Mouse (Mus musculus): ENCODE measurements around the gene Nrgn. TPM values are rescaled to one million over a fixed set of nuclear protein-coding genes. Genes with fewer than 3 reads are reported as not detected.

Gene Nrgn
- total and polyA plus RNA-seq, 3 experiments: 149 to 2,443 (median 474) TPM

- H3K27me3 ChIP-seq (ENCODE audit: insufficient read depth, low read length): no peaks in the 10 kb centered on the region
- no peak overlapping the region for H3K4me3 ChIP-seq (ENCODE audit: low read depth, low read length)
- H3K36me3 ChIP-seq (replicated peaks): peaks cover 21% of the 10 kb centered on the region
- peak; percentile 46; the same call in 1 of the 2 replicates for ATAC-seq (ENCODE audit: extremely low read depth, insufficient number of reproducible peaks, low FRiP score, poor library complexity, severe bottlenecking)
- H3K4me1 ChIP-seq (ENCODE audit: insufficient read depth, low read depth, low read length): peaks cover 33% of the 10 kb centered on the region
- no peaks in the 10 kb centered on the region; the same call in 1 of the 2 replicates for H3K9me3 ChIP-seq (replicated peaks)
- DNase-seq (ENCODE audit: low spot score): no peak
- TF ChIP-seq GATA2 (IDR thresholded peaks at IDR 0.05; ENCODE audit: borderline replicate concordance, low read depth, low read length) (no peak), POLR2AphosphoS5 (IDR thresholded peaks at IDR 0.05; ENCODE audit: insufficient replicate concordance, low read depth, low read length) (no peak), GATA1 (IDR thresholded peaks at IDR 0.05; ENCODE audit: borderline replicate concordance, low read length) (no peak), CTCF (IDR thresholded peaks at IDR 0.05; ENCODE audit: low read depth, low read length) (no peak), TAL1 (conservative IDR thresholded peaks at IDR 0.05; ENCODE audit: low read depth, low read length) (no peak)
Measured at GRCm38 (mm10) chr9:37512097-37512496, 40.6 kb downstream of the Nrgn start.

- no peaks in the 10 kb centered on the region for H3K27me3 ChIP-seq (ENCODE audit: insufficient read depth, low read length)
- no peak overlapping the region for H3K4me3 ChIP-seq (ENCODE audit: low read depth, low read length)
- TF ChIP-seq TAL1 (conservative IDR thresholded peaks at IDR 0.05; ENCODE audit: low read depth, low read length) (no peak), GATA2 (IDR thresholded peaks at IDR 0.05; ENCODE audit: borderline replicate concordance, low read depth, low read length) (no peak), GATA1 (IDR thresholded peaks at IDR 0.05; ENCODE audit: borderline replicate concordance, low read length) (no peak), CTCF (IDR thresholded peaks at IDR 0.05; ENCODE audit: low read depth, low read length) (no peak), POLR2AphosphoS5 (IDR thresholded peaks at IDR 0.05; ENCODE audit: insufficient replicate concordance, low read depth, low read length) (no peak)
- peaks cover 32% of the 10 kb centered on the region for H3K36me3 ChIP-seq (replicated peaks)
- ATAC-seq (ENCODE audit: extremely low read depth, insufficient number of reproducible peaks, low FRiP score, poor library complexity, severe bottlenecking): no peak
- H3K4me1 ChIP-seq (ENCODE audit: insufficient read depth, low read depth, low read length): peaks cover 8% of the 10 kb centered on the region
- H3K9me3 ChIP-seq (replicated peaks): no peaks in the 10 kb centered on the region
- DNase-seq (ENCODE audit: low spot score): no peak
Measured at GRCm38 (mm10) chr9:37506023-37506422, 46.7 kb downstream of the Nrgn start.

GRCm38 (mm10) chr9:37504348-37504747, 48.4 kb downstream of the Nrgn start:
- H3K4me1 ChIP-seq (ENCODE audit: insufficient read depth, low read depth, low read length): peaks cover 17% of the 10 kb centered on the region
- H3K36me3 ChIP-seq (replicated peaks): peaks cover 43% of the 10 kb centered on the region
- 0 out of 2 replicates have a peak, but pooled peaks have one; percentile 6 for TF ChIP-seq CTCF (IDR thresholded peaks at IDR 0.05; ENCODE audit: low read depth, low read length)
- TF ChIP-seq TAL1 (conservative IDR thresholded peaks at IDR 0.05; ENCODE audit: low read depth, low read length): no peak
- DNase-seq (ENCODE audit: low spot score) (no peak), ATAC-seq (ENCODE audit: extremely low read depth, insufficient number of reproducible peaks, low FRiP score, poor library complexity, severe bottlenecking) (no peak)
- H3K9me3 ChIP-seq (replicated peaks): no peaks in the 10 kb centered on the region
- no peak overlapping the region for H3K4me3 ChIP-seq (ENCODE audit: low read depth, low read length)
- no peaks in the 10 kb centered on the region for H3K27me3 ChIP-seq (ENCODE audit: insufficient read depth, low read length)

- DNase-seq (ENCODE audit: low spot score): no peak
- H3K9me3 ChIP-seq (replicated peaks): no peaks in the 10 kb centered on the region
- no peak overlapping the region for H3K4me3 ChIP-seq (ENCODE audit: low read depth, low read length)
- no peak for ATAC-seq (ENCODE audit: extremely low read depth, insufficient number of reproducible peaks, low FRiP score, poor library complexity, severe bottlenecking)
- peaks cover 18% of the 10 kb centered on the region for H3K4me1 ChIP-seq (ENCODE audit: insufficient read depth, low read depth, low read length)
- H3K36me3 ChIP-seq (replicated peaks): peaks cover 41% of the 10 kb centered on the region
- TF ChIP-seq CTCF (IDR thresholded peaks at IDR 0.05; ENCODE audit: low read depth, low read length) (no peak), TAL1 (conservative IDR thresholded peaks at IDR 0.05; ENCODE audit: low read depth, low read length) (no peak), POLR2AphosphoS5 (IDR thresholded peaks at IDR 0.05; ENCODE audit: insufficient replicate concordance, low read depth, low read length) (no peak)
- H3K27me3 ChIP-seq (ENCODE audit: insufficient read depth, low read length): no peaks in the 10 kb centered on the region
Measured at GRCm38 (mm10) chr9:37501170-37501569, 51.5 kb downstream of the Nrgn start.

- TF ChIP-seq GATA1 (IDR thresholded peaks at IDR 0.05; ENCODE audit: borderline replicate concordance, low read length) (no peak), POLR2AphosphoS5 (IDR thresholded peaks at IDR 0.05; ENCODE audit: insufficient replicate concordance, low read depth, low read length) (no peak), CTCF (IDR thresholded peaks at IDR 0.05; ENCODE audit: low read depth, low read length) (no peak), TAL1 (conservative IDR thresholded peaks at IDR 0.05; ENCODE audit: low read depth, low read length) (no peak), GATA2 (IDR thresholded peaks at IDR 0.05; ENCODE audit: borderline replicate concordance, low read depth, low read length) (no peak)
- no peaks in the 10 kb centered on the region for H3K27me3 ChIP-seq (ENCODE audit: insufficient read depth, low read length)
- no peak overlapping the region for H3K4me3 ChIP-seq (ENCODE audit: low read depth, low read length)
- ATAC-seq (ENCODE audit: extremely low read depth, insufficient number of reproducible peaks, low FRiP score, poor library complexity, severe bottlenecking) (no peak), DNase-seq (ENCODE audit: low spot score) (no peak)
- peaks cover 44% of the 10 kb centered on the region for H3K36me3 ChIP-seq (replicated peaks)
- H3K4me1 ChIP-seq (ENCODE audit: insufficient read depth, low read depth, low read length): peaks cover 18% of the 10 kb centered on the region
- no peaks in the 10 kb centered on the region for H3K9me3 ChIP-seq (replicated peaks)
Measured at GRCm38 (mm10) chr9:37500201-37500600, 52.5 kb downstream of the Nrgn start.

GRCm38 (mm10) chr9:37496325-37496724, 56.4 kb downstream of the Nrgn start:
- Histone ChIP-seq H3K4me3 (ENCODE audit: low read depth, low read length) (no peak overlapping the region), H3K36me3 (replicated peaks) (peaks cover 47% of the 10 kb centered on the region), H3K4me1 (ENCODE audit: insufficient read depth, low read depth, low read length) (peaks cover 19% of the 10 kb centered on the region), H3K9me3 (replicated peaks) (no peaks in the 10 kb centered on the region), H3K27me3 (ENCODE audit: insufficient read depth, low read length) (no peaks in the 10 kb centered on the region)
- no peak for DNase-seq (ENCODE audit: low spot score)
- TF ChIP-seq GATA1 (IDR thresholded peaks at IDR 0.05; ENCODE audit: borderline replicate concordance, low read length) (no peak), CTCF (IDR thresholded peaks at IDR 0.05; ENCODE audit: low read depth, low read length) (no peak), POLR2AphosphoS5 (IDR thresholded peaks at IDR 0.05; ENCODE audit: insufficient replicate concordance, low read depth, low read length) (no peak), GATA2 (IDR thresholded peaks at IDR 0.05; ENCODE audit: borderline replicate concordance, low read depth, low read length) (no peak), TAL1 (conservative IDR thresholded peaks at IDR 0.05; ENCODE audit: low read depth, low read length) (no peak)
- ATAC-seq (ENCODE audit: extremely low read depth, insufficient number of reproducible peaks, low FRiP score, poor library complexity, severe bottlenecking): no peak

- Histone ChIP-seq H3K36me3 (replicated peaks) (peaks cover 47% of the 10 kb centered on the region), H3K4me1 (ENCODE audit: insufficient read depth, low read depth, low read length) (peaks cover 20% of the 10 kb centered on the region), H3K9me3 (replicated peaks) (no peaks in the 10 kb centered on the region), H3K27me3 (ENCODE audit: insufficient read depth, low read length) (no peaks in the 10 kb centered on the region), H3K4me3 (ENCODE audit: low read depth, low read length) (no peak overlapping the region)
- DNase-seq (ENCODE audit: low spot score): no peak
- no peak for ATAC-seq (ENCODE audit: extremely low read depth, insufficient number of reproducible peaks, low FRiP score, poor library complexity, severe bottlenecking)
- no peak for TF ChIP-seq TAL1 (conservative IDR thresholded peaks at IDR 0.05; ENCODE audit: low read depth, low read length)
- no peak for TF ChIP-seq CTCF (IDR thresholded peaks at IDR 0.05; ENCODE audit: low read depth, low read length)
- TF ChIP-seq GATA2 (IDR thresholded peaks at IDR 0.05; ENCODE audit: borderline replicate concordance, low read depth, low read length): no peak
- TF ChIP-seq GATA1 (IDR thresholded peaks at IDR 0.05; ENCODE audit: borderline replicate concordance, low read length): no peak
- no peak for TF ChIP-seq POLR2AphosphoS5 (IDR thresholded peaks at IDR 0.05; ENCODE audit: insufficient replicate concordance, low read depth, low read length)
Measured at GRCm38 (mm10) chr9:37495761-37496160, 56.9 kb downstream of the Nrgn start.
